Mouse (Mus musculus) neural tube, postnatal 0 days (tissue): ENCODE data around the gene Pkd2l1. TPM values are rescaled to one million over a fixed set of nuclear protein-coding genes. Genes with fewer than 3 reads are reported as not detected.

Source experiments
- polyA plus RNA-seq: library from polyadenylated mRNA; unstranded; fragments of >200 nt; fragmentation: Nextera tagmentation; extraction: Ambion mirVana; gene quantifications from 2 replicates; pipeline ENCODE4 v1.2.1, GENCODE M21; 2015

The Pkd2l1 gene
- polyA plus RNA-seq: 6.1 and 6.4 TPM in 2 replicates

DNA sequence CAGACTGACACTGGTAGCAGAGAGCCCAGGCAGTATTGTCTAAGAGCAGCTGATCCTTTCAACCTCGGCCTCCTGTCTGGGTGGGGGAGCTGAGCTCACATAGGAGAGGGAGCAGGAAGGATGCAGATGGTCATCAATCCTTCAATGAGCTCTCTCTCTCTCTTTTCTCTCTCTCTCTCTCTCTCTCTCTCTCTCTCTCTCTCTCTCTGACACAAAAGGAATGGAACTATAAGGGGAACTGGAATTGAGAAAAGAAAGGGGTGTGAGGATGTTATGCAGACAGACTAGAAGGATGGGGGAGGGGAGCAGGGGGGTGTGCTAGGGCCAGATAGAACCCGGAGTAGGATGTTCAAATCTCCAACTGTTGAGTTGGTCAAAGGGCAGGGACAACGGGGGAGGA lies at the start of gene Pkd2l1:
Gene Pkd2l1, minus strand, starts transcription at position 101 of the 400 bp plus-strand sequence.

DNA sequence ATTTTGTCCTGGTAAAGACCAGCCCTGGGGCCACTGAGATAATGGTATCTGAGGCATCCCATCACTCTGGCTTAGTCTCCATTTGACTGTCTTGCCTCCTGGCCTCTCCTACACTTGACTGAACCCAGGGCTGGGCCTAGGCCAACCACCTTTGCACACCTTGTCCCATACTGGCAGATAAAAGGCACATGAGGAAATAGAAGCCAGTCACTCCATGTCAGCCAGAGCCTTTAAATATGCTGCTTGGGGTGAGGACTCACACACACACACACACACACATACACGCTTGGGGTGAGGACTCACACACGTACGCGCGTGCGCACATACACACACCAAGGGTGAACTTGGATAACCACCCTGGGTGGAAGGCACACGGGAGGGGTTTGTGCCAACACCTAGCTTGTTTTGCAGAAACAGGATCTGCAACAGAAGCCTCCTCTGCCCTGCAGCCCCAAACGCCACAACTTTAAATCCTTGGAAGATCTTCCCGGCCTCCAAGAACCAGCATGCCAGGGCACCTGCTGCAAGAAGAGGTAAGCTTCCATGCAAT lies 10.8 kb upstream of the Pkd2l1 start, which contains the start of gene Scd3:
Gene Scd3, plus strand, starts transcription at position 255 of the 550 bp plus-strand sequence.

DNA sequence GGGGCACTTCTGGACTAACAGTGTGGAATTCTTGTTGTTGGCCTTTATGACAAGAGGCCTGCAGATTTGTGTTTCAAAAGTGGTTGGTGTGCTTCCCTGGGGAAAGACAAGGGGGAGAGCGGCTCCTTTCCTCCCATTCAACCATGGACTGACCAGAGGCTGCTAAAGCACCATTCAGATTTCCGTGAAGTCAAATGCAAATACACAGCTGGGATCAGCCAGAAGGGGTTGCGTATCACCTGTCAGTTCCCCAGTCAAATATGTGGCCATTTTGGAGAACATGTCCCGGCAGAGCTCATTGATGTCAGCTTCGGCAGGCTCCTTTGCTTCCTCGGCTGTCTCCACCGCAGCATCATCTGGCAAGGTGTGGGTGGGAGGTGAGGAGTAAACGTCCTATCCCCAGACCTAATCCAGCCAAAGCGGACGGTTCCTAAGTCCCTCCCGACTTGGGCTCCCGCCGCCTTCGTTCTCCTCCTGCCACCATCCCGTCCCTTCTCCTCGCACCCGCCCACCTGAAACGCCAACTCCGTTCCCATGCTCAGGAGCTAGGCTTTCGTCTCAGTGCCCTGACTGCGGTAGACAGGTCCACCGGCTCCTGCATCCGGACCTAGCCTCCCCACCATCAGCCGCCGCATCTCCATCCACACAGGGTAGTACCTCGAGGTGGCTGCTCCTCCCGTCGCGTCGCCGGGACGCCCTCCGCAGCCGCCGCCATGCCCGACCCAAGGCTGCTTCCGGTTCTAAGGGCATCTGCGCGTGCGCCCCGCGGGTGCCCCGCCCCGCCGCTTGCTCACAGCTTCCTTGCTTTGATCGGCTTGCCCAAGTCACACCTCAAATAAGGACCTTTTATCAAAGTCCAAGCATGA lies 46.3 kb downstream of the Pkd2l1 start, which contains the start of gene Bloc1s2:
Gene Bloc1s2, minus strand, starts transcription at position 745 of the 866 bp plus-strand sequence.

DNA sequence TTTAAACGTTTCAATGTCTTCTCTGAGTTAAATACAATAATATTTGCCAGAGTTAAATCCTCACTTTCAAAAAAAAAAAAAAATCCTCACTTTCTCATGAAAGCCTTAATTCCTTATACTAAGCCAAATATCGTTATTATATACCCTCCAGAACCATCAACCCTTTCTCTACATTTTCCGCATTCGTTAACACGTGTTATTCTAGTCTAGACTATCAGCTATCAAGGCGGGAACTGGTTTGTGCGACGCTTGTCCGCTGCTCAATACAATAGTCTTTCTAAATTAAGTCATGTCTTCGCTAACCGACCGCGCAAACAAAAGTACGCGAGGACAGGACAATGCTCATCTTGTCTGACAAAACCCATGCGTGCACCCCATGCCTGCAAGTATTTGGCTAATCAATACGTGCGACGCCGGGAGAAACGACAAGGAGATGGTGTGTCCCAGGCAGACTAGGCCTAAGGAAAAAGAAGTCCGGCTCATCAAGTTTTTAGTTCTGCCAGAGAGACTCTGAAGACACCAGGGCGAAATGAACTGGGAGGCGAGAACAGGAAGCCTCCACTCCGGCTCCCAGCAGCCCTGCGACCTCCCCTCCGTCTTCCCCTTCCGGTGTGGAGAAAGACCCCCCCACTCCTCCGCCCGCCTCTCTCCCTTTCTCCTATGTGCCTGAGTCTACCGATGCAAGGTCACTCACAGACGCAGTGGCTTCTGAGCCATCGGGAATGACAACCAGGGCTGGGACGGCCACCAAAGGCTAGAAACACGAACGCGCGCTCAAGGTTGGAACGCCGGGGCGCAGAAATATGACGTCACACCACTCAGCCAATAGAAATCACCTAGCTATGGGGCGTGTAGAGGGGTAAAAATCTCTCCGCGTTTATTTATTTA lies 56.9 kb downstream of the Pkd2l1 start, which contains the start of gene Cwf19l1:
Gene Cwf19l1, minus strand, starts transcription at position 805 of the 888 bp plus-strand sequence.

DNA sequence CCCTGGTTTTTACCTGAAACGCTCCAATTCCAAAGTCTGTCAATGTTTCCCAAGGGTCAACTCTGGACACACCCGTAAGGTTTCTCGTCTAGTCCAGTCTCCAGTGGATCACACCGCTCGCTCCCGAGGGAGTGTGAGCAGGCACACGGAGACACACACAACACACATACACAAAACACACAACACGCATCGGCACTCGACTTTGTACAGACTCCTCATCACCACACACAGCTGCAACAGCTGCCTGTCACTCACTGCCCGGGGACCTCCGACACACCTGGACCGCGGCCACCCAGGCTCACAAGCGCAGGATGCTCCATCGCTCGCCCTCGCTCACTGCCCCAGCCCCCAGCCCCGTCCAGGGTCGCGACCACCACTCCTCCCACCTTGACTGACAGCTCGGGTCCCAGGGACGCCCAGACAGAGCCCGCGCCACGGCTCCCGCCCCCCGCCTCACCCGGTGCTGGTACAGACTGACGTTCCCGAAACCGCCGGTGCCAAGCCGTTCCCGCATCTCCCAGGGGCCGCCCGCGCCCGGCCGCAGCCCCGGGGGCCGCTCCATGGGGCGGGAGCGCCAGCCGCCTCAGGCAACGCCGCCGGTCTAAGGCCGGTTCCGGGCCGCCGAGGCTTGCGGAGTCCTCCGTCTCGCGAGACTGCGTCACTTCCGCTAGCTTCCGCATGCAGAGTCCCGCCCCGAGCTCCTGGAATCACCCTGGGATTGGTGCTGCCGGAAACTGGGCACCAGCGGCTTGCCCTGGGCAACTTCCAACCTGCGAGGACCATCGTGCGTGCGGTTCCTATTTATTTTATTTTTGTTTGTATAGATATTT lies 85.2 kb downstream of the Pkd2l1 start, which contains the start of gene Chuk:
Gene Chuk, minus strand, starts transcription at position 650 of the 830 bp plus-strand sequence.

Other genes starting within 250 kb of the Pkd2l1 start
- 0.10 and 0.20 TPM in 2 replicates for gene Cpn1, start 205.9 kb downstream of the Pkd2l1 start, polyA plus RNA-seq
- gene Cyp2c23, start 163.2 kb downstream of the Pkd2l1 start, polyA plus RNA-seq: not detected in 2 replicates
- 16.3 and 17.0 TPM in 2 replicates for gene Erlin1, start 122.7 kb downstream of the Pkd2l1 start, polyA plus RNA-seq
- 36.8 and 38.5 TPM in 2 replicates for gene Chuk, start 85.0 kb downstream of the Pkd2l1 start, polyA plus RNA-seq
- 23.2 and 24.4 TPM in 2 replicates for gene Cwf19l1, start 56.6 kb downstream of the Pkd2l1 start, polyA plus RNA-seq
- gene Bloc1s2, start 46.0 kb downstream of the Pkd2l1 start, polyA plus RNA-seq: 176 and 191 TPM in 2 replicates
- gene Scd3, start 10.8 kb upstream of the Pkd2l1 start, polyA plus RNA-seq: 3.5 and 4.4 TPM in 2 replicates
- gene Scd2, start 101.2 kb upstream of the Pkd2l1 start, polyA plus RNA-seq: 239 TPM in 2 replicates
- 0.22 and 0.29 TPM in 2 replicates for gene Scd4, start 140.7 kb upstream of the Pkd2l1 start, polyA plus RNA-seq
- gene Scd1, start 215.4 kb upstream of the Pkd2l1 start, polyA plus RNA-seq: 11.5 and 12.3 TPM in 2 replicates